Mouse (Mus musculus): Measurements from ENCODE around the gene Sec14l2.

- TF ChIP-seq POLR2A (IDR thresholded peaks at IDR 0.05; ENCODE audit: insufficient read length, low read depth) (no peak), MYOD1 (IDR thresholded peaks at IDR 0.05; ENCODE audit: control insufficient read depth in 1 of 3, insufficient read length in 2 of 3, low read depth in 2 of 3) (peak; percentile 89 to 99 (median 96)), TCF12 (IDR thresholded peaks at IDR 0.05; ENCODE audit: insufficient read depth, poor library complexity, severe bottlenecking) (no peak), MAX (IDR thresholded peaks at IDR 0.05; ENCODE audit: low read depth) (no peak), REST (IDR thresholded peaks at IDR 0.05; ENCODE audit: insufficient read depth, insufficient read length) (no peak), USF1 (IDR thresholded peaks at IDR 0.05; ENCODE audit: low read depth) (no peak), TCF3 (IDR thresholded peaks at IDR 0.05; ENCODE audit: insufficient read length, low read depth) (peak; percentile 63), POLR2AphosphoS2 (IDR thresholded peaks at IDR 0.05; ENCODE audit: insufficient read length, low read depth) (no peak), CEBPB (IDR thresholded peaks at IDR 0.05; ENCODE audit: insufficient read depth, poor library complexity, severe bottlenecking) (no peak)
Measured at GRCm38 (mm10) chr11:4101851-4102250, 21.4 kb downstream of the Sec14l2 start.

All from myocyte (in vitro differentiated cells).